Mouse (Mus musculus) erythroblast, embryonic 14.5 days (primary cell): ENCODE measurements around the gene Slc44a3.

Source experiments
- GATA1 ChIP-seq: IDR thresholded peaks from 2 replicates; pipeline ENCODE4 v1.6.1; 2012; ENCODE audit warnings: low read length, inconsistent platforms, mixed read lengths
- TAL1 ChIP-seq: IDR thresholded peaks from 3 replicates; pipeline ENCODE4 v1.6.1; 2012; ENCODE audit warnings: low read length, inconsistent platforms, mixed read lengths

DNA sequence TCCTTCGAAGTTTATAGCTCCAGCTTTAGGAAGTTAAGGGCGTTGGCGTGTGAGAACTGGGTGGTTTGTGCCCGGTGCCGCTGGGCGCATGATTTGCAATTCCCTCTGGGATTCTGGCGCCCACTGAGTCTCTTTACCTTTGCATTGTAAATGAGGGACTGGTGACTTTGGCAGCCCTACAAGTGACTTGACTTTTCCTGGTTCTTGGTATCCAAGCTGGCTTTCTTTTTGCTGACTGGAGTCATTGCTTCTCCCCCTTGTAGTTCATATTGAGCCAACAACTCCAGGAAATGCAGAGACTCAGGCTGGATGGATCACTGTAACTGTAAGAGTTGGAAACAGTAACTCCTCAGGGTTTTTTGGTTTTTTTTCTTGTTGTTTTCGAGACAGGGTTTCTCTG is 104.0 kb downstream of the Slc44a3 start:
- TF ChIP-seq TAL1 (no peak), GATA1 (no peak)
